Mouse (Mus musculus) stomach, postnatal 0 days (tissue): ENCODE data around the gene Utf1.

Experiments used
- CTCF ChIP-seq: IDR thresholded peaks from 2 replicates; pipeline ENCODE4 v1.5.1; 2016; ENCODE audit warnings: antibody characterized with exemption, low read depth, mild to moderate bottlenecking, moderate library complexity
- EP300 ChIP-seq: optimal IDR thresholded peaks from 2 replicates; pipeline ENCODE3; 2016; ENCODE audit warnings: antibody characterized with exemption

DNA sequence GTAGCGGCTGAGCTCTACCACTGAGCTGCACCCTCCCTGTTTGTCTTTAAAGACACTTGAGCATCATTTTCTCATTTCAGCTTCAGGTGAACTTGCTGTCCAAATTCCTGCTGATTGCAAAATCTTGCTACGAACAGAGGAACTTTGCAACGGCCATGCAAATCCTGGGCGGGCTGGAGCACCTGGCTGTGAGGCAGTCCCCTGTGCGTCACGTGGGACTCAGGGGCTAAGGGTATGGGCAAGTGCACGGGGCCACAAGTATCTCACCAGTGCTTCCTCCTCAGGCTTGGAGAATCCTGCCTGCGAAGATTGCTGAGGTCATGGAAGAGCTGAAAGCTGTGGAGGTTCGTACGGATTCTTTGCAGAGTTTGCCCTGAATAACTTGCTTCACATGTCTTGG is 6.9 kb upstream of the Utf1 start:
- TF ChIP-seq CTCF (no peak), EP300 (no peak)
